Mouse (Mus musculus) MEL (cell line): ENCODE measurements at regions not wholly inside any gene's neighbourhood (a gene's known extent, or its start where the extent isn't known, plus 50 kb on each side); places are given as distances from the start of the nearest gene placed in this dataset.

Experiments used
- CTCF ChIP-seq, 3 experiments: IDR thresholded peaks in 2 of 3; conservative IDR thresholded peaks in 1 of 3; 2 replicates each; pipeline ENCODE4 v1.5.1; 2011 to 2012; ENCODE audit warnings: low read length in 3 of 3, low read depth in 2 of 3, mild to moderate bottlenecking in 2 of 3, improper control_type of control experiment in 1 of 3, inconsistent platforms in 1 of 3, mixed read lengths in 1 of 3, moderate library complexity in 1 of 3; ENCODE audit not compliant: control insufficient read depth in 1 of 3, insufficient read depth in 1 of 3, poor library complexity in 1 of 3, severe bottlenecking in 1 of 3
- E2F4 ChIP-seq: IDR thresholded peaks from 2 replicates; pipeline ENCODE4 v1.6.1; 2011; ENCODE audit warnings: low read depth, low read length, improper control_type of control experiment, borderline replicate concordance
- GABPA ChIP-seq: IDR thresholded peaks from 2 replicates; pipeline ENCODE4 v1.6.1; 2012; ENCODE audit warnings: low read depth, mild to moderate bottlenecking, inconsistent platforms, low read length, improper control_type of control experiment, moderate library complexity
- MAZ ChIP-seq: IDR thresholded peaks from 2 replicates; pipeline ENCODE4 v1.6.1; 2012; ENCODE audit warnings: low read depth, mild to moderate bottlenecking, inconsistent platforms, low read length, improper control_type of control experiment
- MEF2A ChIP-seq: IDR thresholded peaks from 2 replicates; pipeline ENCODE4 v1.6.1; 2014; ENCODE audit warnings: low read depth, mild to moderate bottlenecking, inconsistent platforms, low read length, improper control_type of control experiment; ENCODE audit not compliant: poor library complexity, insufficient replicate concordance, severe bottlenecking; ENCODE audit errors: extremely low read depth
- MXI1 ChIP-seq: IDR thresholded peaks from 2 replicates; pipeline ENCODE4 v1.6.1; 2011; ENCODE audit warnings: mild to moderate bottlenecking, low read depth, low read length, improper control_type of control experiment
- POLR2A ChIP-seq, 2 experiments: IDR thresholded peaks; 2 replicates each; pipeline ENCODE4 v1.6.1; 2011 to 2012; ENCODE audit warnings: low read length in 2 of 2, mild to moderate bottlenecking in 2 of 2, control low read depth in 1 of 2, improper control_type of control experiment in 1 of 2, low read depth in 1 of 2, moderate library complexity in 1 of 2; ENCODE audit not compliant: control insufficient read depth in 1 of 2, insufficient read depth in 1 of 2, poor library complexity in 1 of 2
- POLR2AphosphoS5 ChIP-seq: IDR thresholded peaks from 2 replicates; pipeline ENCODE4 v1.6.1; 2012; ENCODE audit warnings: low read depth, borderline replicate concordance, mild to moderate bottlenecking, inconsistent platforms, low read length, moderate library complexity, mixed read lengths
- RCOR1 ChIP-seq: IDR thresholded peaks from 2 replicates; pipeline ENCODE4 v1.6.1; 2012; ENCODE audit warnings: low read depth, mild to moderate bottlenecking, inconsistent platforms, low read length, improper control_type of control experiment
- TAL1 ChIP-seq: IDR thresholded peaks from 2 replicates; pipeline ENCODE4 v1.6.1; 2012; ENCODE audit warnings: mild to moderate bottlenecking, inconsistent platforms, low read length, moderate library complexity, mixed read lengths

GRCm38 (mm10) chr9:71015400-71015799, 63.4 kb upstream of the Lipc start:
- no peak for TF ChIP-seq E2F4
- no peak for TF ChIP-seq CTCF (IDR thresholded peaks at IDR 0.05 in 2 of 3, conservative IDR thresholded peaks at IDR 0.05 in 1 of 3; ENCODE audit: control insufficient read depth in 1 of 3, insufficient read depth in 1 of 3, low read depth in 2 of 3, low read length in 3 of 3, poor library complexity in 1 of 3, severe bottlenecking in 1 of 3)
- no peak for TF ChIP-seq MAZ
- TF ChIP-seq MEF2A: no peak
- no peak for TF ChIP-seq POLR2A (IDR thresholded peaks at IDR 0.05; ENCODE audit: control insufficient read depth in 1 of 2, insufficient read depth in 1 of 2, low read depth in 1 of 2, low read length in 2 of 2, poor library complexity in 1 of 2)
- TF ChIP-seq GABPA: no peak
- TF ChIP-seq MXI1: no peak
- TF ChIP-seq POLR2AphosphoS5: no peak
- no peak for TF ChIP-seq TAL1
- no peak for TF ChIP-seq RCOR1
